Mouse (Mus musculus) liver, embryonic 12.5 days (tissue): ENCODE results near the gene Foxs1. TPM values are rescaled to one million over a fixed set of nuclear protein-coding genes. Genes with fewer than 3 reads are reported as not detected.

Experiments
- ATAC-seq: fragments of 200-750 bp; cut with Nextera tagmentation; 2 replicates; pipeline ENCODE4 v1.8.0; 2017; ENCODE audit warnings: moderate number of reproducible peaks, mild to moderate bottlenecking, moderate library complexity
- H3K27ac ChIP-seq: fragments of 300-500 bp; sonication (generic); 2 replicates; pipeline ENCODE4 v1.5.1; 2016; ENCODE audit warnings: mild to moderate bottlenecking
- H3K27me3 ChIP-seq: fragments of 300-500 bp; sonication (generic); replicated peaks from 2 replicates; pipeline ENCODE4 v1.6.1; 2016; ENCODE audit warnings: mild to moderate bottlenecking, moderate library complexity
- H3K36me3 ChIP-seq: fragments of 300-500 bp; sonication (generic); 2 replicates; pipeline ENCODE4 v1.6.1; 2016; ENCODE audit warnings: mild to moderate bottlenecking, moderate library complexity
- H3K4me1 ChIP-seq: fragments of 300-500 bp; sonication (generic); 2 replicates; pipeline ENCODE4 v1.6.1; 2016
- H3K4me2 ChIP-seq: fragments of 300-500 bp; sonication (generic); 2 replicates; pipeline ENCODE4 v1.6.1; 2016; ENCODE audit warnings: mild to moderate bottlenecking, moderate library complexity
- H3K4me3 ChIP-seq: fragments of 300-500 bp; sonication (generic); 2 replicates; pipeline ENCODE4 v1.5.1; 2016; ENCODE audit warnings: mild to moderate bottlenecking, moderate library complexity
- H3K9ac ChIP-seq: fragments of 300-500 bp; sonication (generic); 2 replicates; pipeline ENCODE4 v1.6.1; 2016; ENCODE audit warnings: mild to moderate bottlenecking, moderate library complexity
- H3K9me3 ChIP-seq: fragments of 300-500 bp; sonication (generic); replicated peaks from 2 replicates; pipeline ENCODE4 v1.6.1; 2016; ENCODE audit warnings: mild to moderate bottlenecking, moderate library complexity
- WGBS: fragments of 180-500 bp; shearing (Covaris S2); methylation state at CpG from one replicate; pipeline ENCODE4 v1.1.7; 2016; ENCODE audit not compliant: insufficient replicate concordance; 5-methylcytosine and 5-hydroxymethylcytosine counted together
- polyA plus RNA-seq: library from polyadenylated mRNA; unstranded; fragments of >200 nt; fragmentation: Nextera tagmentation; extraction: Ambion mirVana; gene quantifications from 2 replicates; pipeline ENCODE4 v1.2.1, GENCODE M21; 2016

Gene Foxs1
- polyA plus RNA-seq, 1 experiment from 2014 or later: not detected

DNA sequence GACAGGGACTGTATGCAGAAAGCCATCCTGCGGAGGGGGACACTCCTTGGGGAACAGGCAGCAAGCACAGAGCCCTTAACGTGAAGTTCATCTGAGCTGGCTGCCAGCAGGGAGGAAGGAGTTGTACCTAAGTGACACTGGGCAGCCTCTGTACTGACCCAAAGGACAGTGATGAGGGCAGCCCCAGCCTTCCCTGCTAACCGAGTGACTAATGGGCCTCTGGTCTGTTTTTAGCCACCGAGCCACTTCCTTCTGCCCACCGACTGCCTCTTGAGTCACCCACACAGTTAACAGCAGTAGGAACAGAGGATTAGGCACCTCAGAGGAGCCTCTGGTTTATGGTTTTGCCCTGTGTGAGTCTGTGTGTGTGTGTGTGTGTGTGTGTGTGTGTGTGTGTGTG is 5.6 kb downstream of the Foxs1 start:
- Histone ChIP-seq H3K9ac (no peak overlapping the region), H3K27me3 (peaks cover under 1% of the 10 kb centered on the region; the same call in 1 of the 2 replicates), H3K4me2 (no peak overlapping the region), H3K27ac (no peak overlapping the region), H3K4me3 (no peak overlapping the region), H3K36me3 (no peaks in the 10 kb centered on the region), H3K4me1 (peaks cover 26% of the 10 kb centered on the region), H3K9me3 (no peaks in the 10 kb centered on the region)
- 16% methylated on average over 5 of the region's 5 CpGs for WGBS
- no peak for ATAC-seq

DNA sequence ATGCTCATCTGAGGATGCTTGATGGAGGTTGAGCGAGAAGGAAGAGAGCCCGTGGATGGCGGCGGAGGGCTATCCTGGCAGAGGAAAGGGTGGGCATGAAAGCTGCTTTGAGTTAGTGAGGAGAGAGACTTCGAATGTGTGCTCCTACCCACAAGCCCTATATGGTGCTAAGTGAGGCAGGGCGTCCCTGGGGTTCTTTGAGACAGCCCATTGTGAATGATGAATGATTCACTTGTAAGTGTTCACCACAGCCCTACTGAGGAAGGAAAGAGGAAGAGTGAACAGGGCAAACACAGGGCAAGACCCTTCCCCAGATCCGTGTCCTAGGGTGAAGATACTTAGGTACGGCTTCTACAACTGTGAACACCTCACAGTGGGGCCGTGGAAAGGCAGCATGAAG is 6.1 kb downstream of the Foxs1 start:
- H3K9ac ChIP-seq: no peak overlapping the region
- no peaks in the 10 kb centered on the region for H3K9me3 ChIP-seq
- peaks cover 26% of the 10 kb centered on the region for H3K4me1 ChIP-seq
- H3K36me3 ChIP-seq: no peaks in the 10 kb centered on the region
- no peak overlapping the region for H3K27ac ChIP-seq
- no peak overlapping the region for H3K4me2 ChIP-seq
- no peak overlapping the region for H3K4me3 ChIP-seq
- WGBS: 36% methylated on average over 9 of the region's 9 CpGs
- H3K27me3 ChIP-seq: peaks cover 5% of the 10 kb centered on the region; the same call in 1 of the 2 replicates
- ATAC-seq: no peak

DNA sequence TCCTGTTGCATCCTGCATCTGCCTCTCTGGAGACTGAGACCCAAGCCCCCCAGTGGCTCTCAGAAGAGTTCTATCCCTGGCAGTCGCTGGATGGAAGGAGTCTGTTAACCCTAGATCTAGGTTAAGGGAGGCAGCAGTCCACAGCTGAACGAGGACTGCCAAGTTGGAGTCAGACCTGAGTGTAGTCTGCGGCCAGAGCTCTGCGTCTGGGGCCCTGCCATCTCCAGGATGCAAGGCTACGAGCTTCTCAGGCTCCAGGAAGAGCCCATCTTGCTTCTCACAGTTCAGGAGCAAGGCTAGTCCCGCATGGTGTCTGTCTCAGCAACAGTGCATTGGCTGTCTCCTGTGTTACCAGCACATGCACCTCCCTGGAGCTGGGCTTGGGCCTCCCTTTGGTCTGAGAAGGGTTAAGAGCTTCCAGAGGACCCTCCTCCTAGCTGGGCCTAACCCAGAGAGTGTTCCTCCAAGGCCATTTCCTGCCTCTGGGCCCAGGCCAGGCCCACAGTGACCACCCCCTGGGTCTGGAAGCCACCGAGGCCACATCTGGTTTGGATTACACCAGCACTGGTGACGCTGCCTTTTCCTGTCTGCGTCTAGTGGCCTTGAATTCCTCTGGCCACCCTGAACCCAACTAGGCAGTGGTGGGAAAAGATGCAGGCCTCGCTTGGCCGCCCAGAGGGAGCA is 7.7 kb downstream of the Foxs1 start:
- no peaks in the 10 kb centered on the region for H3K36me3 ChIP-seq
- peak; percentile 48 for ATAC-seq
- WGBS: 34% methylated on average over 11 of the region's 11 CpGs
- no peak overlapping the region for H3K9ac ChIP-seq
- H3K4me2 ChIP-seq: no peak overlapping the region
- peak overlapping the region; percentile 17 for H3K27ac ChIP-seq
- H3K4me1 ChIP-seq: peaks cover 26% of the 10 kb centered on the region
- peaks cover 5% of the 10 kb centered on the region; the same call in 1 of the 2 replicates for H3K27me3 ChIP-seq
- no peak overlapping the region for H3K4me3 ChIP-seq
- H3K9me3 ChIP-seq: no peaks in the 10 kb centered on the region

DNA sequence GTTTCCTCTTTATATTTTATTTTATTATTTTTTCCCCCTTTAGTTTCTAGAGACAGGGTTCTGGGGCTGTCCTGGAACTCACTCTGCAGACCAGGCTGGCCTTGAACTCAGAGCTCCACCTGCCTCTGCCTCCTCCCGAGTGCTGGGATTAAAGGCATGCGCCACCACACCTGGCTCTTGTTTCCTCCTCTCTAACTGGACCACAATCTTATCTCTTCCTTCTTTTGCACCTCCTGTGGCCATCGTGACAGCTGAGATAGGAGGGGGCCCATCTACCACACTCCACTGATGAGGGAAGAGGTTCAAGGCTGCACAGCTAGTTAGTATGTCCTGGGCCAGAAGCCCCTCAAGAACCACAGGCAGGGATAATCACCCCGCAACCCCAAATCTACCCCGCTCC is 8.5 kb downstream of the Foxs1 start:
- H3K9me3 ChIP-seq: no peaks in the 10 kb centered on the region
- no peak overlapping the region; the same call in 1 of the 2 replicates for H3K27ac ChIP-seq

GRCm38 (mm10) chr2:152924128-152924527 is 8.9 kb downstream of the Foxs1 start:
- no peak overlapping the region for H3K4me2 ChIP-seq
- no peaks in the 10 kb centered on the region for H3K9me3 ChIP-seq
- ATAC-seq: no peak
- H3K4me3 ChIP-seq: no peak overlapping the region
- no peak overlapping the region for H3K9ac ChIP-seq
- no peaks in the 10 kb centered on the region for H3K36me3 ChIP-seq
- H3K27ac ChIP-seq: no peak overlapping the region
- 57% methylated on average over 8 of the region's 8 CpGs for WGBS
- peaks cover 5% of the 10 kb centered on the region; the same call in 1 of the 2 replicates for H3K27me3 ChIP-seq
- peaks cover 26% of the 10 kb centered on the region for H3K4me1 ChIP-seq

More for the DNA sequence above, 8.5 kb downstream of the Foxs1 start:
- Histone ChIP-seq H3K9ac (no peak overlapping the region), H3K27me3 (peaks cover 5% of the 10 kb centered on the region; the same call in 1 of the 2 replicates), H3K4me1 (peaks cover 26% of the 10 kb centered on the region), H3K4me3 (no peak overlapping the region), H3K36me3 (no peaks in the 10 kb centered on the region), H3K4me2 (no peak overlapping the region)
- no peak for ATAC-seq
- 39% methylated on average over 5 of the region's 5 CpGs for WGBS

GRCm38 (mm10) chr2:152923621-152924020 is 9.4 kb downstream of the Foxs1 start:
- Histone ChIP-seq H3K27ac (no peak overlapping the region), H3K4me1 (peaks cover 26% of the 10 kb centered on the region), H3K4me2 (no peak overlapping the region), H3K36me3 (no peaks in the 10 kb centered on the region), H3K9ac (no peak overlapping the region), H3K9me3 (no peaks in the 10 kb centered on the region), H3K27me3 (peaks cover 5% of the 10 kb centered on the region; the same call in 1 of the 2 replicates), H3K4me3 (no peak overlapping the region)
- no peak for ATAC-seq
- WGBS: 64% methylated on average over 3 of the region's 3 CpGs

DNA sequence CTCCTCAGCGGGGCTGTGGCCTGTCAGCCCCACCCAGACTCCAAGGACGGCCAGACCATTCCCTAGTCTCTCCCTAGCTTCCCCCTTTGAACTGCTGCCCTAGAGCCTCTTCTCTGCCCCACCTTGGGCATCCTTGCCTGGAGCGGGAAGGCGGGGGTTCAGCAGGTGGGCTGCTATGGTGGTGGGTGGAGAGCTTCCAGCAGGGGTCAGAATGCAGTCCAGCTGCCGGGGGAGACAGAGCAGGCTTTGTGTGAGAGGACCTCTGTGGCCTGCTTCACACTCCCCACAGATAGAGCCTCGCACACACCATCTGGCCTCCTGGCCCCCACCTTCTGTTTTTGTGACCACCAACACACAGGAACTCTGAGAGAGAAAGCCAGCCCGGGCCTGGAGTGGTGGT is 10.6 kb downstream of the Foxs1 start:
- Histone ChIP-seq H3K4me2 (no peak overlapping the region), H3K4me1 (peaks cover 26% of the 10 kb centered on the region), H3K4me3 (no peak overlapping the region), H3K36me3 (no peaks in the 10 kb centered on the region), H3K27me3 (peaks cover 11% of the 10 kb centered on the region), H3K9ac (no peak overlapping the region), H3K9me3 (no peaks in the 10 kb centered on the region), H3K27ac (no peak overlapping the region)
- ATAC-seq: no peak
- WGBS: 47% methylated on average over 7 of the region's 7 CpGs

DNA sequence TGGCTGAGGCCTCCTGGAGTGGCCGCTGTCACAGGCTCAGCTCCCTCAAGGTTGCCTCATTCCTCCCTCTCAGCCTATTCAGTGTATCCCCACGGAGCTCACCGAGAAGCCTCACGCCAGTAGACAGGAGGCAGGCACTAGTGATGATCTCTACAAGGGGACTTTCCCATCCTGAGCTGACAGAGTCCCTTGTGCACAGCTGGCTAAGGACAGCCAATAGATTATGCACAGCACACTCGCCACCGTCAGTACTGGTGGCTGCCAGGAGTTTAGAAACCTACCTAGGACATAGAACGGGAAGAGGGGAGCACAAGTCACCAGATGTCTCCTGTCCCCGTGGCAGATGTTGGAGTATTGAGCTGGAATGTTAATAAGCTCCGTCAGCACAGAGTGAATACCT is 15.3 kb downstream of the Foxs1 start:
- H3K4me1 ChIP-seq: peaks cover 12% of the 10 kb centered on the region
- 58% methylated on average over 9 of the region's 9 CpGs for WGBS
- no peak overlapping the region for H3K27ac ChIP-seq
- H3K9ac ChIP-seq: no peak overlapping the region
- no peak overlapping the region for H3K4me2 ChIP-seq
- H3K9me3 ChIP-seq: no peaks in the 10 kb centered on the region
- no peak overlapping the region for H3K4me3 ChIP-seq
- H3K36me3 ChIP-seq: no peaks in the 10 kb centered on the region
- no peak for ATAC-seq
- peaks cover 47% of the 10 kb centered on the region for H3K27me3 ChIP-seq

DNA sequence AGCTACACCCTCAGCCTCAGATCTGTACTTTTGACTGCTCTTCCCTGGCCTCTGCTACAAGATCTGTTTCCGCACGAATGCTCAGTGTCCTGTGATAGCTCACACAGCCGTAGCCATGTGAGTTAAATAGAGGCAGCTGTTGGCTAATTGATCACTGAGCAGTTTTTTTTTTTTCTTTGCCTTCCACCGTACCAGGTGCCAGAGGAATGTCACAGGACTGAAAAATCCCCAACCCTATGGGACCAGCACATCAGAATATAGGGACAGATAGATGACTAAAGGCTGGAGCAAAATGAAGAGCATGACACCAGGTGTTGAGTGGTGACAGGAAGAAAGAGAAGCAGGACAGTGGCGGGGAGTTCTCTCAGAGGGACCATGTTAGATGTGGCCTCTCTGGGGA is 16.9 kb downstream of the Foxs1 start:
- Histone ChIP-seq H3K27me3 (peaks cover 58% of the 10 kb centered on the region), H3K27ac (no peak overlapping the region), H3K9me3 (no peaks in the 10 kb centered on the region), H3K4me2 (no peak overlapping the region), H3K4me1 (peaks cover 12% of the 10 kb centered on the region), H3K4me3 (no peak overlapping the region), H3K9ac (no peak overlapping the region), H3K36me3 (no peaks in the 10 kb centered on the region)
- WGBS: 61% methylated on average over 5 of the region's 5 CpGs
- ATAC-seq: no peak

DNA sequence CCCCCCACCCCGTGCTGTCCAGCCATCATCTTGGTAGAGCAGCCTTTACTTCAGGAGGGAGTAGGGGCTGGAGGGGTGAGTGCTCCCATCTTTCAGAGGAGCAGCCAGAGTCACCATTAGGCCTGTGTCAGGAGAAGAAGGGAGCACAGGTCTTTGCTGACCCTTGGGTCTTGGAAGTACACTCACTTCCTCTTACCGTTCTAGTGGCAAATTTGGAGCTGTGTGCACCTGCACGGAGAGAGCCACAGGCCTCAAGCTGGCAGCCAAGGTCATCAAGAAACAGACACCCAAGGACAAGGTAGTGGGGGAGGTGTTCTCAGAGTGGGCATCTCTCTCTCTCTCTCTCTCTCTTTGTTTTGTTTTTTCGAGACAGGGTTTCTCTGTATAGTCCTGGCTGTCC is 17.6 kb downstream of the Foxs1 start:
- no peaks in the 10 kb centered on the region for H3K36me3 ChIP-seq
- H3K9me3 ChIP-seq: no peaks in the 10 kb centered on the region
- no peak overlapping the region for H3K4me3 ChIP-seq
- H3K27ac ChIP-seq: no peak overlapping the region
- no peak overlapping the region for H3K4me2 ChIP-seq
- ATAC-seq: no peak
- peaks cover 65% of the 10 kb centered on the region for H3K27me3 ChIP-seq
- no peak overlapping the region for H3K9ac ChIP-seq
- 36% methylated on average over 4 of the region's 4 CpGs for WGBS
- peaks cover 12% of the 10 kb centered on the region for H3K4me1 ChIP-seq

DNA sequence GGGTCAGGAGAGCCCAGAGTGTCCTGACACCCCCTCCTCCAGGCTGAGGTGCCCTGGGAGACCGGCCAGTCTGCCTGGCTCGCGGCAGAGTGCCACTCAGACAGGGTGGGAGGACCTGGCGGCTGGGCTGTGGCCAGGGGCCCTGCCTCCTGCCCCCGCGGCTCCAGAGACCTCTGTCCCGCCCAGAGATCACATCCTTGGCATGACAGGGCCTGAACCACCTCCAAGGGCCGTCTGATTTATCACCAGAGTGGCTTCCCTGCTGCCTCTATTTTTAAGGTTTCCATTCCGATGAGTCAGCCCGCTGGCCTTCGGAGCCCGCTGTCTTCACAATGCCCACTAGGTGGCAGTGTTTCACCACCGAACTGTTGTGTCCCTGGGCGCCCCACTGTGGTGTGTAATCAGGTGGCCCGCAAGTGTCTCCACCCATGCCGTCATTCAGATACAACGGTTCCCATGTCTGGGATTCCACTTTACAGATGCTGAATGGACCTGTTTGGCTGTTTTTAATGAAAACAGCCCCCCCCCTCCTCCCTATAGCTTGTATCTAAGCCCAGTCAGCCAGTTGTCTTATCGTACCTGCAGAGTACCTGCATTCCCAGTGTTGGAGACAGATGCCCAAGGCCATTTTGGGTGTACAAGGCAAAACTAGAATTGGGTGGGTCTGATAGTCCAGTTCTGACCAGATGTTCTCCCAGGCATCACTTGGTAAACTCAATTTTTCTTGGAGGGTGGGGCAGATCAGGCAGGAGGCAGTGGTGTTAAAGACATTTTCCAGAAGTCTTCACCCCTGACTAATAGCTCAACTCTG is 18.5 kb downstream of the Foxs1 start:
- WGBS: 3% methylated on average over 18 of the region's 18 CpGs
- Histone ChIP-seq H3K4me2 (peak overlapping the region; percentile 42), H3K9ac (no peak overlapping the region), H3K36me3 (no peaks in the 10 kb centered on the region), H3K4me1 (peaks cover 12% of the 10 kb centered on the region), H3K27ac (no peak overlapping the region), H3K9me3 (no peaks in the 10 kb centered on the region), H3K4me3 (no peak overlapping the region), H3K27me3 (peaks cover 74% of the 10 kb centered on the region)
- peak; percentile 60 for ATAC-seq

DNA sequence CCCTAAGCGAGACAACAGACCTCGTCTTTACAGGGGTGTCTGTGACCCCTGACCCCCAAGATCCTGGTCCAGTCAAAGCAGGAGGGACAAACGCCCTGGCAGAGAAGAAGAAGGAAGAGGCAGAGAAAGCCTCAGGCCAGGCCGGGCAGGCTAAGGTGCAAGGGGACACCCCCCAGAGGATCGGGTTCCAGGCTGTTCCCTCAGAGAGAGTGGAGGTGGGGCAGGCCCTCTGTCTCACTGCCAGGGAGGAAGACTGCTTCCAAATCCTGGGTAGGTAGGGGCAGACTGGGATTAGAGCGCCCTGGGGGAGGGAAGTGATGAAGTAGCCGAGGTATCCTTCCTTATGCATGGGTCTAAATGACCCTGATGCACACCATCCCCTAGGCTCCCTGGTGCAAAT is 19.5 kb downstream of the Foxs1 start:
- Histone ChIP-seq H3K36me3 (no peaks in the 10 kb centered on the region), H3K27ac (no peak overlapping the region), H3K4me1 (peaks cover 12% of the 10 kb centered on the region), H3K9me3 (no peaks in the 10 kb centered on the region), H3K9ac (no peak overlapping the region), H3K4me2 (no peak overlapping the region), H3K27me3 (peaks cover 80% of the 10 kb centered on the region), H3K4me3 (no peak overlapping the region)
- WGBS: 36% methylated on average over 7 of the region's 7 CpGs
- ATAC-seq: no peak
